Mouse (Mus musculus) bone marrow, adult 2 months (tissue): ENCODE measurements around the gene Adamts14. TPM values are rescaled to one million over a fixed set of nuclear protein-coding genes. Genes with fewer than 3 reads are reported as not detected.

Source experiments
- H3K27ac ChIP-seq: fragments of 200-500 bp; 2 replicates; pipeline ENCODE4 v1.5.1; 2012; ENCODE audit warnings: low read depth, mild to moderate bottlenecking, control low read depth, inconsistent platforms, low read length; ENCODE audit not compliant: control insufficient read depth, poor library complexity, insufficient read depth
- H3K4me1 ChIP-seq: fragments of 200-500 bp; 2 replicates; pipeline ENCODE4 v1.6.1; 2011; ENCODE audit warnings: low read length; ENCODE audit not compliant: control insufficient read depth, insufficient read depth
- H3K4me3 ChIP-seq: fragments of 200-500 bp; replicated peaks from 2 replicates; pipeline ENCODE3; 2011; ENCODE audit warnings: mild to moderate bottlenecking, low read depth, low read length, control low read depth; ENCODE audit not compliant: control insufficient read depth
- CTCF ChIP-seq: fragments of 200-500 bp; IDR thresholded peaks from 2 replicates; pipeline ENCODE4 v1.5.1; 2011; ENCODE audit warnings: low read length, control low read depth; ENCODE audit not compliant: control insufficient read depth, insufficient read depth
- POLR2A ChIP-seq: fragments of 200-500 bp; IDR thresholded peaks from 2 replicates; pipeline ENCODE4 v1.6.1; 2011; ENCODE audit warnings: low read depth, mild to moderate bottlenecking, control low read depth, low read length, borderline replicate concordance; ENCODE audit not compliant: control insufficient read depth
- WGBS: fragments of 180-500 bp; shearing (Covaris S2); methylation state at CpG from one replicate; pipeline ENCODE4 v1.1.7; 2018; 5-methylcytosine and 5-hydroxymethylcytosine counted together
- polyA plus RNA-seq: library from polyadenylated mRNA; stranded (reverse); fragments of >200 nt; gene quantifications from 2 replicates; pipeline ENCODE4 v1.2.4, GENCODE M21; 2011; ENCODE audit warnings: low replicate concordance; ENCODE audit not compliant: missing spikeins, insufficient read depth, insufficient read length

Gene Adamts14
- polyA plus RNA-seq = 1.5 and 3.6 TPM in 2 replicates

GRCm38 (mm10) chr10:61273081-61273843, at the start of gene Adamts14:
Gene Adamts14 (minus strand): TSS chr10:61273438.
- 3% methylated on average over 73 of the region's 75 CpGs for WGBS
- no peak for TF ChIP-seq POLR2A
- no peak for TF ChIP-seq CTCF
- H3K4me1 ChIP-seq = no peaks in the 10 kb centered on the region
- no peak within 1 kb of the TSS for H3K4me3 ChIP-seq
- peak within 1 kb of the TSS; percentile 29; the same call in 1 of the 2 replicates for H3K27ac ChIP-seq

DNA sequence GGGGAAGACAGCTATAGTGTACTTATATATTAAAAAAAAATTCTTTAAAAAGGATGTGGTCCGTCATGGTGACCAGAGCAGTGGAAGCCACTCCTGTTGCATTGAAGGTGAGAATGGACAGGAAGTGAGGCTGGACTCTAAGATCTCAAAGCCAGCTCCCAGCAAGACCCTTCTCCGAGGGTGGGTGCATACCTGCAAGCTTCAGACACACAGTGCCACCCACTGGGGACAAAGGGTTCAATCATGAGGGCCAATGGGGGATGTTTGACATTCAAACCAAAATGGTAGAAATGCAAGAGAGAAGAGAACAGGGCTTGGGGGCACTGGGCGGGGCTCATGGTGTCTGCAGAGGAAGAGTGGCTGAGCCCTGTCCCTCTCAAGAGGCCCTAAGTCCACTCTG, 45.3 kb upstream of the Adamts14 start:
- no peak for TF ChIP-seq POLR2A
- 0 out of 2 replicates have a peak, but pooled peaks have one; percentile 2 for TF ChIP-seq CTCF
- WGBS = 77% methylated on average over 3 of the region's 3 CpGs
- H3K27ac ChIP-seq = no peak overlapping the region
- no peak overlapping the region for H3K4me3 ChIP-seq
- no peaks in the 10 kb centered on the region for H3K4me1 ChIP-seq

DNA sequence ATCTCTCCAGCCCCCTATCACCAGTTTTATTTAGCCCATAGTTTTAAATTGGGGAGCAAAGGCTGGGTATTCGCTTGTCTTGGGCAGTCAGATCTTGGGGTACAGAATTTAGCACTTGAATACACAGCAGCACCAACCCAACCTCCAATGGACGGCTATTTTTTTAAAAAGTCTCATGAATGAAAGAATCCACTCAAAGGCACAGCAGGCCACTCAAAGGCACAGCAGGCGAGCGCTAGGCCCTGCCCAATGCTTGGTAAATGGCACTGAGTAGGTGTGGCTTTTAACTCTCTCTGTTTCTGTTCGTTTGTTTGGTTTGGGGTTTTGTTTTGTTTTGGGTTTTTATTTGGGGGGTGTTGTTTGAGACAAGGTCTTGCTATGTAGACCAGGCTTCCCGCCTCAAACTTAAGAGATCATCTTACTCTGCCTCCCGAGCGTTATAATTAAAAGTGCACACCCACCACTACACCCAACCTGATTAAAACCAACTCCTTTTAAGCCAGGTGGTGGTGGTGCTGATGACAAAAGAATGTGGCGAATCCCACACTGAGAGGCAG, 42.2 kb upstream of the Adamts14 start:
- WGBS = 82% methylated on average over 9 of the region's 9 CpGs
- H3K27ac ChIP-seq = no peak overlapping the region
- TF ChIP-seq CTCF = no peak
- TF ChIP-seq POLR2A = no peak
- no peaks in the 10 kb centered on the region for H3K4me1 ChIP-seq
- H3K4me3 ChIP-seq = no peak overlapping the region

- Histone ChIP-seq H3K27ac (no peak overlapping the region), H3K4me1 (no peaks in the 10 kb centered on the region), H3K4me3 (no peak overlapping the region)
- no peak for TF ChIP-seq POLR2A
- no peak for TF ChIP-seq CTCF
- WGBS = 73% methylated on average over 7 of the region's 7 CpGs
These were observed 40.5 kb upstream of the Adamts14 start for GRCm38 (mm10) chr10:61313750-61314149.

GRCm38 (mm10) chr10:61312754-61313153, 39.5 kb upstream of the Adamts14 start:
- 39% methylated on average over 7 of the region's 7 CpGs for WGBS
- TF ChIP-seq POLR2A (no peak), CTCF (no peak)
- no peaks in the 10 kb centered on the region for H3K4me1 ChIP-seq
- H3K27ac ChIP-seq = no peak overlapping the region
- no peak overlapping the region for H3K4me3 ChIP-seq

DNA sequence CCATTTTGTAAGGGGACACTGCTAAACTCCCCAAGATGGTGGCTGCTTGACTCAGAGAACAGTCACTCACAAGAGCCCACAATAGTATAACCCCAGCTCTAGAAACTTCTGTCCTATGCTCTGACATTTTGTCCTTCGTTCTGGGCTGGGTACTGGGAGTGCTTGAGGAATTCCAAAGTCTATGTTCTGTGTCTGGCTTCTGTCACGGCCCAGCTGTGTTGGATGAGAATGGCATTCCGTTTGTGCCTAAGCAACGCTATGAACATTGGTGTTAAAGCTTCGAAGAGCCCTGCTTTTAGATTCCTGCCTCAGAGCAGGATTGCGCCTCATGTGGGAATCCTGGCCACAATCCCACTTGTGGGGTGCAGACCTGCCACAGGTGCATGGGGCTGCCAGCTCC, 38.9 kb upstream of the Adamts14 start:
- TF ChIP-seq CTCF (no peak), POLR2A (no peak)
- 82% methylated on average over 6 of the region's 6 CpGs for WGBS
- no peak overlapping the region for H3K27ac ChIP-seq

DNA sequence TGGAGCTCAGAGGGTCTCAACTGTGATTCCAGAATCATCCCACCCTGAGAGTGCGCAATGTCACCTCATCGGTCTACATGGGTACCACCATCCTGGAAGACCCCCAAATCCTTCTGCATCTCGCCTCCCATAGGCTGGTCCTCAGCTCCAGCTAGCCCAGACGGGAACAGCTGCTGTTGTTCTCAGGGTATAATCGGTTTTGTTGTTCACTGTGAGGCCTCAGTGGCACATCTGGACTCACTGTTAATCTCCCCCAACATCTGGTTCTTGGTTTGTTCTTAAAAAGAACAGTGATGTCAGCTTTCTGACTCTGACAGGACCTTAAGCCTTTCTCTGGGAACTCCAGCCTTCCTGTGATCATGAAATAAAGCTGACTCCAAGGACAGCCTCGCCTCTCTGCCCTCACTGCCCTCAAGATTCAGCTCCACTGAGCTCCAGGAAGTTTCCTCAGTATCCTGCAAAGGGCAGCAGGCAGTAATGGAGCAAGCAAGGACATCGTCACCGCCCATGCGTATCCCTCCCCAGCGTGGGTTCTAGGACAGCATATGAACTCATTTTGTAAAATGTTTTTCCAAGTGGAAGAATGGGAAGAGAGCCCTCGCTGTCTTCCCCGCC, 35.6 kb upstream of the Adamts14 start:
- Histone ChIP-seq H3K4me1 (no peaks in the 10 kb centered on the region), H3K4me3 (no peak overlapping the region), H3K27ac (no peak overlapping the region)
- TF ChIP-seq POLR2A (no peak), CTCF (no peak)
- WGBS = 74% methylated on average over 11 of the region's 12 CpGs

More for the DNA sequence above, 38.9 kb upstream of the Adamts14 start:
- H3K4me3 ChIP-seq = no peak overlapping the region
- no peaks in the 10 kb centered on the region for H3K4me1 ChIP-seq

DNA sequence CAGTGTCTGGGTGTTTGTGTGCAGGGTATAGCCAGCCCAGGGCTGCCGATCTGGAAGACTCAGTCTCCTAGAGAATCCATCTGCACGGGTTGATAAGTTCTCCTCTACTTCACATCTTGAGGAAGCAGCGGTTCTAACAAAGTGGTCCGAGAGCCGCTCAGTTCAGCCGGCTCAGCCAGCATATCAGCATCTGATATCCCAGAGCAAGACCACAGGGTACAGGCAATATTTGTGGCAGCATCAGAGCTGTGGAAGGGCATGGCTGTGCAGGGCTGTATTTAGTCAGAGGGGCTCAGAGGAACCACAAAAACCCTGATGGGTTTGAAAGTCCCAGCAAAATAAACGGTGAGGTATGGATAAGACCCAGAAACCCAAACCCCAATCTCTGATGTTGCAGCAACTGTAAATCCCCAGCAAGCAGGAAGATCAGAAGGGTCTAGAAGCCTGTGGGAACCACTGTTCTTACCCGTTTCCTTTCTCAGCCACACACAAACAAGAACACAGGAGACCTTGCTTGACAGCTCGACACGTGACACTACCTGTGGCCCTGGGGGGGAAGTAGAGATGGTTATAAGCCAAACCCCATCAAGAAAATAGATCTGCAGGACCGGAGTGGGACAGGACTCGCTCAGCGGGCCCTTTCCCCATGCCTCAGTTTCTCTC, 32.8 kb upstream of the Adamts14 start:
- WGBS = 14% methylated on average over 13 of the region's 13 CpGs
- no peak overlapping the region for H3K27ac ChIP-seq

GRCm38 (mm10) chr10:61304046-61304445, 30.8 kb upstream of the Adamts14 start:
- WGBS = 80% methylated on average over 6 of the region's 6 CpGs
- TF ChIP-seq POLR2A = no peak
- TF ChIP-seq CTCF = no peak
- H3K4me1 ChIP-seq = no peaks in the 10 kb centered on the region
- H3K4me3 ChIP-seq = no peak overlapping the region
- no peak overlapping the region for H3K27ac ChIP-seq

More for the DNA sequence above, 32.8 kb upstream of the Adamts14 start:
- Histone ChIP-seq H3K4me1 (no peaks in the 10 kb centered on the region), H3K4me3 (no peak overlapping the region)
- no peak for TF ChIP-seq POLR2A
- TF ChIP-seq CTCF = no peak
